Mouse (Mus musculus): ENCODE measurements at regions not wholly inside any gene's neighbourhood (a gene's known extent, or its start where the extent isn't known, plus 50 kb on each side); places are given as distances from the start of the nearest gene placed in this dataset.

- TF ChIP-seq CTCF (IDR thresholded peaks at IDR 0.05; ENCODE audit: borderline replicate concordance, extremely low read depth, insufficient read depth, insufficient read length) (no peak), POLR2A (IDR thresholded peaks at IDR 0.05; ENCODE audit: borderline replicate concordance, extremely low read depth, insufficient read depth, insufficient read length, poor library complexity, severe bottlenecking) (no peak)
Observed at GRCm38 (mm10) chr1:81864571-81864970, 368.3 kb upstream of the Gm9747 start.
